19 mouse cellular contexts compared by ENCODE assay signal in the genomic region with DNA sequence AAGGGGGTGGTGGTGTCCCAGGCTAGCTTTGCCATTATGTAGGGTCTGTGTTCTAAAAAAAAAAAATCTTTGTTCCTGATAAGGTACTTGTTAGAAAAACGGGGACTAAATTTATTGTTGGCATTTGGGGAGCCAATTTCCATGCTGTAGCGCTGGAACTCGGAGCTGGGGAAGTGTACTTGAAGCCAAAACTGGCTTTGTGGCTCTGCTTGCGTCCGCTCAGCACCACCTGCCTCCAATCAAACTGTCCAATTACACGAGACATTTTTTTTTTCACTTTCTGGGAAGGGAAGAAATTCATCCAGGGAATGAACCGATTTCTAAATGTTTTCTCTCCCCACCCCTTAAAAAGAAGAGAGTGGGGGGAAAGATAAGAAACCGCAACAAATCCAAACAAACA.
DNase-seq lines count a peak whose midpoint lies in the region; ATAC-seq and TF ChIP-seq lines count a peak whose summit lies in the region.
"Had no signal": no experiment of that assay in that cellular context is flagged by ENCODE, and none has a peak within 500 bp of the region (broad histone marks: within the 10 kb centered on the region; RNA-seq: fewer than 3 reads in every experiment).

No protein-coding gene starts in this region.

- 44% methylated on average over 8 of the region's 8 CpGs for WGBS in forebrain, embryonic 16.5 days
- 70% methylated on average over 8 of the region's 8 CpGs for WGBS in forebrain, embryonic 12.5 days
- WGBS in kidney, embryonic 16.5 days: 36% methylated on average over 8 of the region's 8 CpGs
- 13% methylated on average over 8 of the region's 8 CpGs for WGBS in lung, embryonic 14.5 days

- H3K9ac ChIP-seq in forebrain, embryonic 16.5 days (replicated peaks; ENCODE audit: low read depth, low read length): no peak overlapping the region
- H3K9ac ChIP-seq in forebrain, embryonic 12.5 days: no peak overlapping the region
- H3K9ac ChIP-seq in kidney, embryonic 16.5 days (replicated peaks; ENCODE audit: low read length): no peak overlapping the region
- no peak overlapping the region for H3K9ac ChIP-seq in lung, embryonic 14.5 days
- H3K9ac ChIP-seq: embryonic facial prominence, embryonic 12.5 days; limb, embryonic 15.5 days; liver, postnatal 0 days; stomach, embryonic 15.5 days had no signal

- no peak overlapping the region for H3K4me2 ChIP-seq in forebrain, embryonic 16.5 days (ENCODE audit: low read length)
- no peak overlapping the region for H3K4me2 ChIP-seq in forebrain, embryonic 12.5 days
- no peak overlapping the region; the same call in 1 of the 2 replicates for H3K4me2 ChIP-seq in kidney, embryonic 16.5 days (replicated peaks; ENCODE audit: low read depth, low read length)
- no peak overlapping the region for H3K4me2 ChIP-seq in lung, embryonic 14.5 days
- H3K4me2 ChIP-seq: embryonic facial prominence, embryonic 12.5 days; limb, embryonic 15.5 days; midbrain, embryonic 11.5 days; stomach, embryonic 15.5 days had no signal

- peak overlapping the region; percentile 14; the same call in 1 of the 2 replicates for H3K27ac ChIP-seq in forebrain, embryonic 16.5 days (ENCODE audit: low read length)
- H3K27ac ChIP-seq in forebrain, embryonic 12.5 days: no peak overlapping the region
- H3K27ac ChIP-seq in kidney, embryonic 16.5 days (ENCODE audit: low read length): 0 out of 2 replicates have a peak overlapping the region, but pooled peaks have one; percentile 11
- H3K27ac ChIP-seq in lung, embryonic 14.5 days (ENCODE audit: low read depth): no peak overlapping the region
- H3K27ac ChIP-seq: embryonic facial prominence, embryonic 12.5 days; limb, embryonic 15.5 days; stomach, embryonic 15.5 days had no signal

- H3K9me3 ChIP-seq in forebrain, embryonic 16.5 days (ENCODE audit: control insufficient read depth, low read length): no peaks in the 10 kb centered on the region
- no peaks in the 10 kb centered on the region for H3K9me3 ChIP-seq in forebrain, embryonic 12.5 days
- no peaks in the 10 kb centered on the region for H3K9me3 ChIP-seq in kidney, embryonic 16.5 days (ENCODE audit: low read length)
- no peaks in the 10 kb centered on the region for H3K9me3 ChIP-seq in lung, embryonic 14.5 days (ENCODE audit: low read depth, low read length)
- H3K9me3 ChIP-seq: embryonic facial prominence, embryonic 12.5 days; limb, embryonic 15.5 days; stomach, embryonic 15.5 days had no signal

- TF ChIP-seq CTCF in lung, embryonic 14.5 days (IDR thresholded peaks at IDR 0.05; ENCODE audit: low read depth): no peak

- H3K4me3 ChIP-seq in forebrain, embryonic 16.5 days (replicated peaks; ENCODE audit: low read length): no peak overlapping the region
- no peak overlapping the region for H3K4me3 ChIP-seq in forebrain, embryonic 12.5 days (replicated peaks)
- H3K4me3 ChIP-seq in kidney, embryonic 16.5 days (ENCODE audit: low read length): no peak overlapping the region
- H3K4me3 ChIP-seq in lung, embryonic 14.5 days (ENCODE audit: low read depth, low read length): no peak overlapping the region
- H3K4me3 ChIP-seq: embryonic facial prominence, embryonic 12.5 days; limb, embryonic 15.5 days; stomach, embryonic 15.5 days had no signal

- H3K4me1 ChIP-seq in forebrain, embryonic 16.5 days (replicated peaks; ENCODE audit: control insufficient read depth, insufficient read depth, low read length): peaks cover 11% of the 10 kb centered on the region
- no peaks in the 10 kb centered on the region; the same call in 1 of the 2 replicates for H3K4me1 ChIP-seq in forebrain, embryonic 12.5 days
- peaks cover 16% of the 10 kb centered on the region for H3K4me1 ChIP-seq in kidney, embryonic 16.5 days (ENCODE audit: insufficient read depth, low read length)
- H3K4me1 ChIP-seq in lung, embryonic 14.5 days (ENCODE audit: insufficient read depth): peaks cover 3% of the 10 kb centered on the region; the same call in 1 of the 2 replicates

- ATAC-seq in forebrain, embryonic 16.5 days: no peak
- ATAC-seq in forebrain, embryonic 12.5 days (ENCODE audit: low FRiP score): no peak
- ATAC-seq in kidney, embryonic 16.5 days (ENCODE audit: low FRiP score, low TSS enrichment): no peak
- ATAC-seq in lung, embryonic 14.5 days (ENCODE audit: insufficient read depth): no peak
- ATAC-seq: liver, postnatal 0 days had no signal

- H3K27me3 ChIP-seq in forebrain, embryonic 16.5 days (replicated peaks; ENCODE audit: control insufficient read depth, insufficient read depth, low read length): no peaks in the 10 kb centered on the region
- no peaks in the 10 kb centered on the region for H3K27me3 ChIP-seq in forebrain, embryonic 12.5 days
- H3K27me3 ChIP-seq in kidney, embryonic 16.5 days (ENCODE audit: insufficient read depth, low read length): no peaks in the 10 kb centered on the region
- H3K27me3 ChIP-seq in lung, embryonic 14.5 days (ENCODE audit: insufficient read depth, low read length): no peaks in the 10 kb centered on the region
- H3K27me3 ChIP-seq: embryonic facial prominence, embryonic 12.5 days; limb, embryonic 15.5 days; stomach, embryonic 15.5 days had no signal

- DNase-seq in kidney, adult 11 months: no peak
- DNase-seq in lung, embryonic 14.5 days: peak; percentile 67
- DNase-seq in lung, postnatal 4 days: no peak
- no peak for DNase-seq in adrenal gland, adult (ENCODE audit: inconsistent age in 2 of 2, low spot score in 1 of 2)
- DNase-seq: adrenal gland, postnatal 36 days; B cell, adult 2 months; cerebellum, adult 2 months; kidney, adult 18-20 months; liver, postnatal 0 days; retina, postnatal 1 day; thymus, adult 18-20 months; thymus, postnatal 4 days had no signal

- no peaks in the 10 kb centered on the region for H3K36me3 ChIP-seq in forebrain, embryonic 16.5 days (ENCODE audit: control insufficient read depth, insufficient read depth)
- H3K36me3 ChIP-seq in forebrain, embryonic 12.5 days (replicated peaks): no peaks in the 10 kb centered on the region
- no peaks in the 10 kb centered on the region for H3K36me3 ChIP-seq in kidney, embryonic 16.5 days (ENCODE audit: insufficient read depth, low read length)
- H3K36me3 ChIP-seq in lung, embryonic 14.5 days (ENCODE audit: insufficient read depth): no peaks in the 10 kb centered on the region
- H3K36me3 ChIP-seq: embryonic facial prominence, embryonic 12.5 days; limb, embryonic 15.5 days; stomach, embryonic 15.5 days had no signal

Comparison
In these comparisons a context has a peak if more than half of its experiments do, and no peak if none do; other contexts are left out.
1. H3K27ac ChIP-seq: peak in forebrain, embryonic 16.5 days (single experiment) and kidney, embryonic 16.5 days (single experiment); none in forebrain, embryonic 12.5 days (single experiment) and lung, embryonic 14.5 days (single experiment).